Mouse (Mus musculus) liver, embryonic 14.5 days (tissue): ENCODE results near the gene Msi1. TPM values are rescaled to one million over a fixed set of nuclear protein-coding genes. Genes with fewer than 3 reads are reported as not detected.

Experiments used
- ATAC-seq: fragments of 200-750 bp; cut with Nextera tagmentation; 2 replicates; pipeline ENCODE4 v1.8.0; 2017; ENCODE audit warnings: moderate number of reproducible peaks, mild to moderate bottlenecking, moderate library complexity; ENCODE audit not compliant: insufficient read depth
- DNase-seq, 3 experiments: peaks; one replicate each; pipeline ENCODE4 v3.0.0-alpha.2; 2012 to 2013; ENCODE audit warnings: low read depth in 3 of 3, low spot score in 3 of 3
- H3K27ac ChIP-seq: fragments of 300-500 bp; sonication (generic); 2 replicates; pipeline ENCODE4 v1.5.1; 2014; ENCODE audit warnings: moderate library complexity, mild to moderate bottlenecking, control low read depth, inconsistent platforms
- H3K27me3 ChIP-seq: fragments of 300-500 bp; sonication (generic); 2 replicates; pipeline ENCODE4 v1.6.1; 2014; ENCODE audit warnings: mild to moderate bottlenecking, low read length, moderate library complexity; ENCODE audit not compliant: control insufficient read depth, insufficient read depth
- H3K36me3 ChIP-seq: fragments of 300-500 bp; sonication (generic); replicated peaks from 2 replicates; pipeline ENCODE4 v1.6.1; 2014; ENCODE audit warnings: low read depth; ENCODE audit not compliant: control insufficient read depth, insufficient read depth
- H3K4me1 ChIP-seq, 2 experiments: fragments of 200-500 bp in 1 of 2; fragments of 300-500 bp in 1 of 2; sonication (generic) in 1 of 2; replicated peaks; 2 replicates each; pipeline ENCODE4 v1.6.1; 2012 to 2014; ENCODE audit warnings: antibody characterized with exemption in 1 of 2, inconsistent platforms in 1 of 2, low read length in 1 of 2; ENCODE audit not compliant: control insufficient read depth in 2 of 2, insufficient read depth in 2 of 2
- H3K4me2 ChIP-seq: fragments of 300-500 bp; sonication (generic); 2 replicates; pipeline ENCODE4 v1.6.1; 2014; ENCODE audit warnings: low read depth, mild to moderate bottlenecking, control low read depth, moderate library complexity
- H3K4me3 ChIP-seq, 2 experiments: fragments of 200-500 bp in 1 of 2; fragments of 300-500 bp in 1 of 2; sonication (generic) in 1 of 2; 2 replicates each; pipeline ENCODE4 v1.5.1; 2012 to 2014; ENCODE audit warnings: low read depth in 2 of 2, low read length in 2 of 2, mild to moderate bottlenecking in 2 of 2, control low read depth in 1 of 2, inconsistent platforms in 1 of 2, moderate library complexity in 1 of 2; ENCODE audit not compliant: insufficient read depth in 1 of 2
- H3K9ac ChIP-seq: fragments of 300-500 bp; sonication (generic); replicated peaks from 2 replicates; pipeline ENCODE4 v1.6.1; 2014; ENCODE audit warnings: mild to moderate bottlenecking, control low read depth, moderate library complexity
- H3K9me3 ChIP-seq: fragments of 300-500 bp; sonication (generic); 2 replicates; pipeline ENCODE4 v1.6.1; 2016; ENCODE audit warnings: low read length, mixed read lengths; ENCODE audit not compliant: control insufficient read depth
- CTCF ChIP-seq: IDR thresholded peaks from 2 replicates; pipeline ENCODE4 v1.5.1; 2016; ENCODE audit warnings: antibody characterized with exemption, low read depth, control low read depth
- EP300 ChIP-seq: IDR thresholded peaks from 2 replicates; pipeline ENCODE4 v1.6.1; 2016; ENCODE audit warnings: antibody characterized with exemption, low read depth
- WGBS: fragments of 180-500 bp; shearing (Covaris S2); extraction: QIAGEN DNeasy Blood & Tissue Kit; methylation state at CpG from one replicate; pipeline ENCODE4 v1.1.7; 2014; ENCODE audit not compliant: insufficient replicate concordance; 5-methylcytosine and 5-hydroxymethylcytosine counted together
- polyA plus RNA-seq, 2 experiments: library from polyadenylated mRNA; depleted of rRNA in 1 of 2; stranded (reverse) in 1 of 2; unstranded in 1 of 2; fragments of >200 nt; fragmentation: Nextera tagmentation in 1 of 2; extraction: Ambion mirVana in 1 of 2; gene quantifications; 2 replicates each; pipeline versions ENCODE4 v1.2.1 to v1.2.3; 2012 to 2014

The Msi1 gene
- 0.95 and 1.2 TPM in 2 replicates for polyA plus RNA-seq (2012; rRNA removed)
- polyA plus RNA-seq (2014; fragmentation: Nextera tagmentation; extraction: Ambion mirVana): 0.37 and 0.59 TPM in 2 replicates

DNA sequence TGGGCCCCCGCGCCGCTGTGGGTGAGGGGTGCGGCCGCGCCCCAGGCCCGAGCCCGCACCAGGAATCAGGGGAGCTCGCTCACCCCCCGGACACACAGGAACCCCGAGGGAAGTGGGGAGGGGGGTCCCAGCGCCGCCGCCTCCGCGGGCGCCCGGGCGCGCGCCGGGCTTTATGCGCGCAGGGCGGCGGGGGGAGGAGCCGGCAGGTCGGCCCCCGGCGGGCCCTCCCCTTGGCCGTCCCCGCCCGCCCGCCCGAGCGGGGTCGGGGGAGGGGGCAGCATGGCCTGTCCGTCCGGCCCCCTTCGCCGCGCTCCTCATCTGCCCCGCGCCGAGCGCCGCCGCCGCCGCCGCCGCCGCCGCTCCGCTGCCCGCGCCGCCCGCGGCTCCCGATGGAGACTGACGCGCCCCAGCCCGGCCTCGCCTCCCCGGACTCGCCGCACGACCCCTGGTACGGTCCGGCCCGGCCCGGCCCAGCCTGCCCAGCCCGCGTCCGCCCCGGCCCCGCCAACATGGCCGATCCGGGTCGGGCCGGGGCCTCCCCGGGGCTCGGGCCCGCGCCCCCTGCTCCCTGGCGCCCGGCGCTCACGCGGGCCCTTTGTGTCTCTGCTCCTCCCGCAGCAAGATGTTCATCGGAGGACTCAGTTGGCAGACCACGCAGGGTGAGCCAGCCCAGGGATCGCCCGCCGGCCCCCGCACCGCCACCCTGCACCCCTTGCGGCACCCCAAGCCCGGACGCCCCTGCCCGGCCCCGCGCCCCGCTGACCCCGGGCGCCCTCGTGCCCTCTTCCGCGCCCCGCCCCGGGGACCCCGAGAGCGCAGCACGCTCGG is at the start of gene Msi1:
Gene Msi1 (plus strand): TSS at position 241 of the 828 bp plus-strand sequence.
- Histone ChIP-seq H3K36me3 (no peaks in the 10 kb centered on the region), H3K27ac (no peak within 1 kb of the TSS), H3K9me3 (no peaks in the 10 kb centered on the region), H3K9ac (no peak within 1 kb of the TSS), H3K4me3 (peak within 1 kb of the TSS; percentile 39 to 51), H3K27me3 (peaks cover 57% of the 10 kb centered on the region), H3K4me1 (no peaks in the 10 kb centered on the region), H3K4me2 (peak within 1 kb of the TSS; percentile 54)
- TF ChIP-seq EP300 (no peak), CTCF (no peak)
- no peak for ATAC-seq
- under 1% methylated on average over 42 of the region's 117 CpGs for WGBS
- no peak for DNase-seq

DNA sequence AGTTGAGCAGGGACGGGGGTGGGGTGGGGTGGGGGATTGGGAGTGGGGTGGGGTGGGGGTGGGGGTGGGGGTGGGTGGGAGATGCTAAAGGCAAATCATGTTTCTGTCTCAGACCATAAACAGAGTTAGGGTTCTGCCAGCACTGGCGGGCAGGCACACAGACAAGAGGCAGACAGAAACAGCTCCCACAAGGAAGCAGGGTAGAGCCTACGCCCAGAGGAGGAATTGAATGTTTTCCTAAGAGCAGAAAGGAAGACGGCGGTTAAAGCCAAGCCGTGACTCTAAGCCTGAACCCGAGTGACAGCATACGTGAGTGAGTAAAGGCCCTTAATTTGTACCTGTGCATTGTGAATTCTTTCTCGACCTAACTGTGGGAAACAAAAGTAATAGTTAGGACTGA is 37.5 kb upstream of the Msi1 start:
- no peaks in the 10 kb centered on the region for H3K9me3 ChIP-seq
- no peaks in the 10 kb centered on the region for H3K36me3 ChIP-seq
- H3K4me2 ChIP-seq: no peak overlapping the region
- no peaks in the 10 kb centered on the region for H3K4me1 ChIP-seq
- peaks cover 13% of the 10 kb centered on the region for H3K27me3 ChIP-seq
- no peak overlapping the region for H3K4me3 ChIP-seq
- no peak overlapping the region for H3K9ac ChIP-seq
- 34% methylated on average over 9 of the region's 9 CpGs for WGBS
- DNase-seq (no peak), ATAC-seq (no peak)
- H3K27ac ChIP-seq: no peak overlapping the region
- TF ChIP-seq EP300: no peak
- TF ChIP-seq CTCF: no peak

DNA sequence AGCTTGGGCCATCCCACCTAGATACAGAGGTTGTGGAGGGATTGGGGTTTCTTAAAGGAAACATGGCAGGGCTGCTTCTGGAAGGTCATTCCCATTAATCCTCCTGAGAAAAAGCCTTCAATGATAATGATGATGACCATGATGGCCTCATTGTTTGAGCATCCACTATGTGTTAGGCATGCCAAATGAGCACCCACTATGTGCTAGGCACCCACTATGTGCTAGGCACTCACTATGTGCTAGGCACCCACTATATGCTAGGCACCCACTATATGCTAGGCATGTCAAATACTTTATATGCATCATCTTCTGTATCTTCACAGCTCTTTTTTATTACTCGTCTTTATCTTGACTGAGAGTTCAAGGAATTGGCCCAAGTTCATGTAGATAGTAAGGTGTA is 36.4 kb upstream of the Msi1 start:
- no peak overlapping the region for H3K4me2 ChIP-seq
- 51% methylated on average over 1 of the region's 1 CpGs for WGBS
- TF ChIP-seq CTCF (no peak), EP300 (no peak)
- H3K27ac ChIP-seq: no peak overlapping the region
- no peaks in the 10 kb centered on the region for H3K9me3 ChIP-seq
- no peak overlapping the region for H3K9ac ChIP-seq
- no peaks in the 10 kb centered on the region for H3K4me1 ChIP-seq
- no peak for DNase-seq
- no peaks in the 10 kb centered on the region for H3K36me3 ChIP-seq
- H3K27me3 ChIP-seq: peaks cover 21% of the 10 kb centered on the region
- no peak for ATAC-seq
- no peak overlapping the region for H3K4me3 ChIP-seq

DNA sequence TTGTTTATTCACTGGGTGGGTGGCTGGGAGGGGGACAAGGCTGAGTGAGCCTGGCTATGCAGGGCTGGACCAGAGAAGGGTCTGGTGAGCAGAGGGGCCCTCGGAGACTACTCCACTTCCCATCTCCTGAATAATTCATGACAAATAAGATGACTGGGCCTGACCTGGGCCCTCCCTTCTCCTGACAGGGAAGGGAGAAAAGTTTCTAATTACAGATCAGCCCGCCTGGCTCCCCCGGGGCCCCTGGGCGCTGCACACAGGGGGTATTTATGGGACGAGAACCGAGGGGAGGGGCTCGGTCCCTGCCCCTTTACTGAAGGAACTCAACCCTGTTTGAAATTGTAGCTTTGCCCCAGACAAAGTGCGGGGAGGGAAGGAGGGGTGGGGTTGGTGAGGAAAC is 35.2 kb upstream of the Msi1 start:
- no peak overlapping the region for H3K9ac ChIP-seq
- no peak overlapping the region for H3K4me2 ChIP-seq
- no peaks in the 10 kb centered on the region for H3K4me1 ChIP-seq
- no peaks in the 10 kb centered on the region for H3K9me3 ChIP-seq
- H3K27ac ChIP-seq: no peak overlapping the region
- 8% methylated on average over 8 of the region's 8 CpGs for WGBS
- TF ChIP-seq EP300 (no peak), CTCF (no peak)
- no peak overlapping the region for H3K4me3 ChIP-seq
- H3K36me3 ChIP-seq: no peaks in the 10 kb centered on the region
- peaks cover 28% of the 10 kb centered on the region for H3K27me3 ChIP-seq
- DNase-seq (no peak), ATAC-seq (no peak)

DNA sequence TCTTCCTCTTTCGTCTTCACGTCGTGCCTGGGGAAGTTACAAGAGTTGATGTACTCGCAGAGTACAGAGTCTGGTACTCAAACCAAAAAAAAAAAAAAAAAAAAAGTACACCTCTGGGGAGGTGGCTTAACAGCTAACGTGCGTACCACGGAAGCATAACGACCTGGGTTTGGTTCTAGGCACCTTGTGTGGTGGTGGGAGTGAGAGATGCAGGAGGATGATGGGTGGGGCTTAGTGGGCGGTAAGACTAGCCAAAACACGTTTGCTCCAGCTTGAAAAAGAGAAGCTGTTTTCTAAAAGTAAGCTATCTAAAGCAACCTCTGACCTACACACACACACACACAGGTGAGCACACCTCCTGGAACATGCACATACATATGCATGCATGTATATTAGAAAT is 34.6 kb upstream of the Msi1 start:
- TF ChIP-seq CTCF: no peak
- no peak for TF ChIP-seq EP300
- no peaks in the 10 kb centered on the region for H3K36me3 ChIP-seq
- no peaks in the 10 kb centered on the region for H3K4me1 ChIP-seq
- H3K27me3 ChIP-seq: peaks cover 28% of the 10 kb centered on the region
- no peak overlapping the region for H3K4me2 ChIP-seq
- DNase-seq: no peak
- H3K9me3 ChIP-seq: no peaks in the 10 kb centered on the region
- ATAC-seq: no peak
- H3K4me3 ChIP-seq: no peak overlapping the region
- H3K9ac ChIP-seq: no peak overlapping the region
- WGBS: 15% methylated on average over 10 of the region's 10 CpGs
- no peak overlapping the region for H3K27ac ChIP-seq
